Mouse (Mus musculus) hindbrain, embryonic 11.5 days (tissue): ENCODE measurements around the gene Dffa. TPM values are rescaled to one million over a fixed set of nuclear protein-coding genes. Genes with fewer than 3 reads are reported as not detected.

ENCODE experiments used
- ATAC-seq: fragments of 200-750 bp; cut with Nextera tagmentation; 2 replicates; pipeline ENCODE4 v1.8.0; 2017; ENCODE audit warnings: mild to moderate bottlenecking, moderate TSS enrichment, moderate library complexity; ENCODE audit not compliant: low FRiP score
- DNase-seq: peaks from one replicate; pipeline ENCODE4 v3.0.0-alpha.2; 2015; ENCODE audit warnings: low spot score
- H3K27ac ChIP-seq: fragments of 300-500 bp; sonication (generic); 2 replicates; pipeline ENCODE4 v1.5.1; 2014; ENCODE audit warnings: mild to moderate bottlenecking, low read depth, low read length
- H3K27me3 ChIP-seq: fragments of 300-500 bp; sonication (generic); 2 replicates; pipeline ENCODE4 v1.6.1; 2014; ENCODE audit warnings: mild to moderate bottlenecking, low read length, moderate library complexity, mixed read lengths; ENCODE audit not compliant: control insufficient read depth, insufficient read depth
- H3K36me3 ChIP-seq: fragments of 300-500 bp; sonication (generic); 2 replicates; pipeline ENCODE4 v1.6.1; 2014; ENCODE audit warnings: mild to moderate bottlenecking, low read length, moderate library complexity, mixed read lengths; ENCODE audit not compliant: control insufficient read depth, insufficient read depth
- H3K4me1 ChIP-seq: fragments of 300-500 bp; sonication (generic); replicated peaks from 2 replicates; pipeline ENCODE4 v1.6.1; 2014; ENCODE audit warnings: low read length, mixed read lengths; ENCODE audit not compliant: control insufficient read depth, insufficient read depth
- H3K4me2 ChIP-seq: fragments of 300-500 bp; sonication (generic); replicated peaks from 2 replicates; pipeline ENCODE4 v1.6.1; 2014; ENCODE audit warnings: mild to moderate bottlenecking, low read depth, low read length
- H3K4me3 ChIP-seq: fragments of 300-500 bp; sonication (generic); 2 replicates; pipeline ENCODE4 v1.5.1; 2014; ENCODE audit warnings: low read depth, low read length
- H3K9ac ChIP-seq: fragments of 300-500 bp; sonication (generic); 2 replicates; pipeline ENCODE4 v1.6.1; 2014; ENCODE audit warnings: low read depth, low read length
- H3K9me3 ChIP-seq: fragments of 300-500 bp; sonication (generic); 2 replicates; pipeline ENCODE4 v1.6.1; 2016; ENCODE audit warnings: low read length; ENCODE audit not compliant: control insufficient read depth
- WGBS: fragments of 180-500 bp; shearing (Covaris S2); extraction: QIAGEN DNeasy Blood & Tissue Kit; methylation state at CpG from one replicate; pipeline ENCODE4 v1.1.7; 2014; 5-methylcytosine and 5-hydroxymethylcytosine counted together
- polyA plus RNA-seq: library from polyadenylated mRNA; unstranded; fragments of >200 nt; fragmentation: Nextera tagmentation; extraction: Ambion mirVana; gene quantifications from 2 replicates; pipeline ENCODE4 v1.2.1, GENCODE M21; 2014

The Dffa gene
- polyA plus RNA-seq, 1 experiment from 2014 or later = 30.9 TPM

GRCm38 (mm10) chr4:149133395-149133794, 29.4 kb downstream of the Dffa start:
- Histone ChIP-seq H3K27ac (no peak overlapping the region), H3K4me2 (no peak overlapping the region), H3K4me3 (no peak overlapping the region), H3K36me3 (no peaks in the 10 kb centered on the region), H3K4me1 (no peaks in the 10 kb centered on the region), H3K27me3 (no peaks in the 10 kb centered on the region), H3K9ac (no peak overlapping the region), H3K9me3 (no peaks in the 10 kb centered on the region)
- DNase-seq (no peak), ATAC-seq (no peak)
- WGBS = 88% methylated on average over 5 of the region's 5 CpGs

GRCm38 (mm10) chr4:149136116-149136850, 32.3 kb downstream of the Dffa start:
- Histone ChIP-seq H3K36me3 (no peaks in the 10 kb centered on the region), H3K4me3 (peak overlapping the region; percentile 61), H3K4me2 (peak overlapping the region; percentile 53), H3K27me3 (no peaks in the 10 kb centered on the region), H3K9ac (peak overlapping the region; percentile 69), H3K4me1 (no peaks in the 10 kb centered on the region), H3K9me3 (no peaks in the 10 kb centered on the region), H3K27ac (no peak overlapping the region; the same call in 1 of the 2 replicates)
- ATAC-seq (no peak), DNase-seq (peak; percentile 26)
- WGBS = 70% methylated on average over 18 of the region's 18 CpGs

GRCm38 (mm10) chr4:149136982-149137770, 33.2 kb downstream of the Dffa start, which contains the start of gene Cenps:
TSS of gene Cenps (minus strand) at chr4:149137629.
- no peaks in the 10 kb centered on the region for H3K27me3 ChIP-seq
- no peaks in the 10 kb centered on the region for H3K9me3 ChIP-seq
- H3K27ac ChIP-seq = peak within 1 kb of the TSS; percentile 85
- ATAC-seq (peak; percentile 92), DNase-seq (peak; percentile 99)
- peak within 1 kb of the TSS; percentile 53 for H3K4me2 ChIP-seq
- no peaks in the 10 kb centered on the region for H3K4me1 ChIP-seq
- H3K4me3 ChIP-seq = peak within 1 kb of the TSS; percentile 61
- H3K36me3 ChIP-seq = no peaks in the 10 kb centered on the region
- peak within 1 kb of the TSS; percentile 69 for H3K9ac ChIP-seq
- under 1% methylated on average over 68 of the region's 68 CpGs for WGBS

GRCm38 (mm10) chr4:149138515-149138914, 34.6 kb downstream of the Dffa start:
- Histone ChIP-seq H3K4me2 (no peak overlapping the region), H3K9me3 (no peaks in the 10 kb centered on the region), H3K27ac (no peak overlapping the region), H3K36me3 (no peaks in the 10 kb centered on the region), H3K9ac (no peak overlapping the region), H3K4me1 (no peaks in the 10 kb centered on the region), H3K4me3 (no peak overlapping the region), H3K27me3 (no peaks in the 10 kb centered on the region)
- 86% methylated on average over 8 of the region's 8 CpGs for WGBS
- DNase-seq (no peak), ATAC-seq (no peak)

GRCm38 (mm10) chr4:149143594-149143993, 39.6 kb downstream of the Dffa start:
- no peaks in the 10 kb centered on the region for H3K27me3 ChIP-seq
- ATAC-seq (no peak), DNase-seq (no peak)
- H3K27ac ChIP-seq = no peak overlapping the region
- H3K36me3 ChIP-seq = no peaks in the 10 kb centered on the region
- no peak overlapping the region for H3K4me3 ChIP-seq
- H3K9me3 ChIP-seq = no peaks in the 10 kb centered on the region
- 30% methylated on average over 4 of the region's 4 CpGs for WGBS
- H3K4me1 ChIP-seq = no peaks in the 10 kb centered on the region
- H3K4me2 ChIP-seq = no peak overlapping the region
- H3K9ac ChIP-seq = no peak overlapping the region

- H3K4me2 ChIP-seq = no peak overlapping the region
- peak; percentile 82 for ATAC-seq
- no peak overlapping the region for H3K27ac ChIP-seq
- no peaks in the 10 kb centered on the region for H3K36me3 ChIP-seq
- H3K27me3 ChIP-seq = no peaks in the 10 kb centered on the region
- WGBS = 8% methylated on average over 3 of the region's 3 CpGs
- no peak overlapping the region for H3K4me3 ChIP-seq
- H3K9me3 ChIP-seq = no peaks in the 10 kb centered on the region
- no peaks in the 10 kb centered on the region for H3K4me1 ChIP-seq
- DNase-seq = peak; percentile 93
- no peak overlapping the region for H3K9ac ChIP-seq
Observed at GRCm38 (mm10) chr4:149144459-149144858, 40.5 kb downstream of the Dffa start.

GRCm38 (mm10) chr4:149145151-149145550, 41.2 kb downstream of the Dffa start:
- Histone ChIP-seq H3K4me3 (no peak overlapping the region), H3K9me3 (no peaks in the 10 kb centered on the region), H3K4me1 (no peaks in the 10 kb centered on the region), H3K36me3 (no peaks in the 10 kb centered on the region), H3K27ac (no peak overlapping the region), H3K27me3 (no peaks in the 10 kb centered on the region), H3K9ac (no peak overlapping the region), H3K4me2 (no peak overlapping the region)
- WGBS = 77% methylated on average over 4 of the region's 4 CpGs
- ATAC-seq (no peak), DNase-seq (no peak)

- Histone ChIP-seq H3K9ac (no peak overlapping the region), H3K4me3 (no peak overlapping the region), H3K27me3 (no peaks in the 10 kb centered on the region), H3K27ac (no peak overlapping the region), H3K4me2 (no peak overlapping the region), H3K9me3 (no peaks in the 10 kb centered on the region), H3K36me3 (peaks cover 5% of the 10 kb centered on the region), H3K4me1 (no peaks in the 10 kb centered on the region)
- ATAC-seq (no peak), DNase-seq (no peak)
- WGBS = 89% methylated on average over 7 of the region's 7 CpGs
Observed at GRCm38 (mm10) chr4:149147528-149147927, 43.6 kb downstream of the Dffa start.
